Mouse (Mus musculus): ENCODE data around the gene Robo1.

- no peak for TF ChIP-seq EP300 (IDR thresholded peaks at IDR 0.05; ENCODE audit: insufficient read depth, low read depth, low read length)
- TF ChIP-seq CTCF (IDR thresholded peaks at IDR 0.05; ENCODE audit: low read depth, low read length): no peak
Measured at GRCm38 (mm10) chr16:72967509-72967908, 659.4 kb downstream of the Robo1 start.
